Mouse (Mus musculus) G1E (cell line): ENCODE measurements at regions not wholly inside any gene's neighbourhood (a gene's known extent, or its start where the extent isn't known, plus 50 kb on each side); places are given as distances from the start of the nearest gene placed in this dataset.

Experiments
- CTCF ChIP-seq: IDR thresholded peaks from 2 replicates; pipeline ENCODE4 v1.5.1; 2012; ENCODE audit warnings: low read depth, low read length, inconsistent platforms, mixed read lengths
- GATA1 ChIP-seq: IDR thresholded peaks from 2 replicates; pipeline ENCODE4 v1.6.1; 2012; ENCODE audit warnings: borderline replicate concordance, low read length, inconsistent platforms, mixed read lengths
- TAL1 ChIP-seq: conservative IDR thresholded peaks from 2 replicates; pipeline ENCODE4 v1.6.1; 2012; ENCODE audit warnings: low read depth, low read length, inconsistent platforms, mixed read lengths

DNA sequence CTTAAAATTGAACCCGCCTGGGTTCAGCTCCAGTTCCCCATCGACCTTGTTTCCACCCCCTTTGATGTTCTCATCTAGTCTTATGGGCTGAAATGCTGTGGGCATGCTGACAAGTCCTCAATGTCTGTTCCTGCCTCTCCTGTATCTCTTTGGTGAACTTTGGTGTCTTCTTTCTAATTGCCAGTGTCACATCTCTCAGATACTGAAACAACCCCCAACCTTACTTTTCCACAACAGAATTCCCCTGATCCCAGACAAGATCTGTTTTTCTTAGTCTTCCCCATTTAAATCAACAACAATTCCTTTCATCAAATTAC is 303.5 kb downstream of the Plpp3 start:
- TF ChIP-seq CTCF (no peak), GATA1 (no peak), TAL1 (no peak)
